Mouse (Mus musculus): ENCODE measurements around the gene Trem2.
"Not testable (repeated sequence)": the region's sequence is repeated elsewhere in the genome, so short reads cannot be mapped to it uniquely, and the experiment has no call there.

Gene Trem2

GRCm38 (mm10) chr17:48352976-48353375 is 6.8 kb downstream of the Trem2 start:
- not testable (repeated sequence) for DNase-seq

DNA sequence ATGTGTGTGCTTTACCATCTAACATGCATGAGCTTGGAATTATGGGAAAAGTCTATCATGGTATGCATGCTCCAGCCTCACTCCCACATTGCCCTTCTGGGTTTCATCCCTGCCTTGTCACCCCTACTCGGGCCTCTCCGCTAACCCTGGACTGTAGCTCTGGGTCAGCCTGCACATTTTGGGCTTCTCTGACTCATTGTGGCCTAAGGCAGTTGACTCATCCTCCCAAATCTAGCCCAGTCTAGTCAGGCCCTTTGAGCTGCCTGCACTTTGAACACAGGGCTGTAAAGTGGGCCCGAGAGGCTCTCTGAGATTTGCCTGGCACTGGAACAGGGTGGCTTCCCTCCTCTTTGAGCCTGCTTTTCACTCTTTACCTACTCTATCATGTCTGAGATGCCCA is 9.6 kb downstream of the Trem2 start:
- DNase-seq, result no peak

DNA sequence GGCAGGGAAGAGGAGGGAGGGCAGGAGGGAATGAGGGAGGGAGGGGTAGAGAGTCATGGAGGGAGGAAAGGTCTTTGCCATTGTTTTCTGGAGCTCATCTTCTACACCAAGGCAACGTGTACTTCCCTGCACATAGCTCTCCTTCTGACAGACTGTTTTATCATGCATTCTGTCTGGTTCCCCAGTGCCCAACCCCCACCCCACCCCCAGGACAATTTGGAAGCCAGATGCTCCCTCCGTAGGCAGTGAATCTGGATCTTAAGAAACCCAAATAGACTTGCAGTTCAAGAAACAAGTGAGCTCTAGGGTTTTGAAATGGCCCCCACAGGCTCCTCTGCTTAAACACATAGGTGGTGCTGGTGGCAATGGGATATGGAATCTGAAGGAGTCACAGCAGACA is 11.7 kb downstream of the Trem2 start:
- DNase-seq, result no peak

DNA sequence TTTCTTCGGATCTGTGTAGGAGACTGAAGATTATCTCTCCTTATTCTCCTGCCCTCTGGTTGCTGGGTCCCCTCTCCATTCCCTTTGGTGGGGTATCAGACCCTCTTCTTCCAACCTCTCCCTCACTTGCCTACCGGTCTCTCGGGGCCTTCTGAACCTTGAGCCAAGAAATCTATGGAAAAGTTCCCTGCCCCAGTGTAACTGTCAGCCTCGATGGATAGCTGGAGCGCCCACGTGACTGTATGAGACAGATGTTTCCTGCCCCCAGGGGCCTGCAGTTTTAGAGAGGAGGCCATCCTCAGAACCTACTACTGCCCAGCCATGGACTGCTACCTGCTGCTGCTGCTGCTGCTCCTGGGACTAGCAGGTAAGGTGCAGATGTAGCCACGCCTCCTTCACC is 13.4 kb downstream of the Trem2 start, which contains the start of gene Treml1:
Gene Treml1, plus strand, starts transcription at position 301 of the 400 bp plus-strand sequence.
- DNase-seq, result no peak

- no peak for DNase-seq
Observed at GRCm38 (mm10) chr17:48360462-48360861, 14.3 kb downstream of the Trem2 start.

DNA sequence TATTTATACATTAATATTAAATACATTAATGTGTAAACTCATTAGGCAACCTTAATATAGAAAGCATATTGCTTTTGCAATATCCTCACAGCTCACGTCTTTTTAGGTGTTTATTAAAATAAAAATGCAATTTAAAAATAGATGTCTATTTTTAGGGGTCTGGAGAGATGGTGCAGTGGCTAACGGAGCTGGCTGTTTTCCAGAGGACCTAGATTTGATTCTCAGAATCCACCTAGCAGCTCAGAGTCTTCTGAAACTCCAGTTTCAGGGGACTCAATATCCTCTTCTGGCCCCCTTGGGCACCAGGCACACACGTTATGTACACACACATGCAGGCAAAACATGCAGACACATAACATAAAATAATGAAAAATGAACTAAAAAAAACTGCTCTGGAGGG is 16.1 kb downstream of the Trem2 start:
- no peak for DNase-seq

GRCm38 (mm10) chr17:48362966-48363365 is 16.8 kb downstream of the Trem2 start:
- no peak for DNase-seq

DNA sequence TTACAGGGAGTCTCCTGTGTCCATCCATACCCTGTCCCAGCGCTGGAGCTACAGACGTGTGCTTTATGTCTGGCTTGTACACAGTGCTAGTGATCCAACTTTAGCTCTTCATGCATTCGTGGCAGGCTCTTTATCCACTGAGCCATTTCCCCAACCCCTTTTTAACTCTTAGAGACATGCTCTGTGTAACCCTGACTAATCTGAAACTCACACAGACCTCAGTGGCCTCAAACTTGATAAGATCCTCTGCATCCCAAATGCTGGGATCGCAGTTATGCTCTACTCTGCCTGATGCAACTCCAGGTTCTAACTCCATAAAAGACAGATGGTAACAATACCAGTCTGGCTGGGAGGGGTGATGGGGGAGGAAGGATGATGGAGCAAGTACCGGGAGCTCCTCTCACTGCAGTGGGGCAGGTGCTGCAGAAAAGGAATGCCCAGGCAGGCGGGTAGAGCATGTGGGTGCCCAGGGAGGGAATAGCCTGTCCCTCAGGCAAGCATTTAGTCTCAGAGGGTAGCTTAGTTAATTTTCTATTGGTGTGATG is 17.3 kb downstream of the Trem2 start:
- DNase-seq, result no peak

- no peak for DNase-seq
Observed at GRCm38 (mm10) chr17:48365511-48366155, 19.4 kb downstream of the Trem2 start.

- DNase-seq, result no peak
Observed at GRCm38 (mm10) chr17:48366806-48367205, 20.6 kb downstream of the Trem2 start.

DNA sequence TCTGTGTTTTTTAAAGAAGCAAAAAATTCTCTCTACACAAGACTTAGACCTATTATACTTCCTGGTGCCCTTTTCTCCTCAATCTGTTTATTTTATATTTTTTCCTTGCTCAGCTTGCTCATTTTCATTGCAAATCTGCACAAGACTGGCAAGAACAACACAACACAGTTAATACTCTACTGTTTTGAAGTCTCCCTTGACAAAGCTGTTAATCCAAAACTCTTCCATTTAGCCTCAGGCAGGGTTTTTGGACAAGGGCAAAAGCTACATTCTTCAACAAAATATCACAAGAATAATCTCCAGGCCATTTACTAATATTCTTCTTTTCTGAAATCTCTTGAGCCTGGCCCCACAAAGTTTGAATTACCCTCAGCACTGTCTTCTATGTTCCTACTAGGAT is 25.4 kb downstream of the Trem2 start:
- DNase-seq, result no peak

- no peak for DNase-seq
Observed at GRCm38 (mm10) chr17:48372987-48373386, 26.8 kb downstream of the Trem2 start.

DNA sequence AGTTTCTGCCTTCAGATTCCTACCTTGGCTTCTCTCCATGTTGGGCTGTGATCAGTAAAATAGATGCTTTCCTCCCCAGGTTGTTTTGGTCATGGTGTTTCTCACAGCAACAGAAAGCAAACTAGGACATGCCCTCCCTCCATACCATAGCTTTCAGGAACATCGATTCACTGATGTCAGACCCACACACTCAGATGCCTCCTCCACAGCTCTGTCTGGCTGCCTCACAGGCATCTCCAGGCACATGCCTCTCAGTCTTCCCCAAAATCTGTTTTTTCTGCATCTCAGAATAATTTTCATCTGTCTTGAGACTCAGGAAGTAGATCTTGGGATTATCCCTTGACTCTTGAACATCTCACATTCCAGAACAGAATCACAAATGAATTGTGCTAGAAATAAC is 29.9 kb downstream of the Trem2 start:
- no peak for DNase-seq

GRCm38 (mm10) chr17:48379050-48379449 is 32.8 kb downstream of the Trem2 start:
- DNase-seq, result no peak

DNA sequence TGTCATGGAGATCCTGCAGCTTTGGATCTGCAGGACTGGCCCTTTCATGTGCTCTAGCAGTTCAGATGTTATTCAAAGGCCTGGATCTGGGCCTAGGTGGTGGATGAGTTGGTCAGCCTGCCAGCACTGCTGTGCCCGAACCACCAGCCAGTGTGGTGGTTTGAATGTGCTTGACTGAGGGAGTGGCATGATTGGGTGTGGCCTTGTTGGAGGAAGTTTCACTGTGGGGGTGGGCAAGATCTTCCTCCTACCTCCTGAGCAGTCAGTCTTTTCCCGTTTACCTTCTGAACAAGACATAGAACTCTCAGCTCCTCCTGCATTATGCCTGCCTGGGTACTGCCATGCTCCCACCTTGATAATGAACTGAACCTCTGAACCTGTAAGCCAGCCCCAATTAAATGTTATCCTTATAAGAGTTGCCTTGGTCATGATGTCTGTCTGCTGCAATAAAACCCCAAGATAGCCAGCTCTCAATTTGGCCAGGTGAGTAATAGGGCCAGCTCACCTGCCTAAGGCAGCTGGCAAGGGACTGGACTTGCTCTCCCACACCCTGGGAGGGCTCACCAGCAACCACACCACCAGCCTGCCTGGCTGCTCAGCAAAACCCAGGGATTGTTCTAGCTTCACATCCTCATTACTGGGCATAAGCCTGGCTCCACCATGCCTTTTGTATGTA is 39.7 kb downstream of the Trem2 start:
- DNase-seq, result no peak

DNA sequence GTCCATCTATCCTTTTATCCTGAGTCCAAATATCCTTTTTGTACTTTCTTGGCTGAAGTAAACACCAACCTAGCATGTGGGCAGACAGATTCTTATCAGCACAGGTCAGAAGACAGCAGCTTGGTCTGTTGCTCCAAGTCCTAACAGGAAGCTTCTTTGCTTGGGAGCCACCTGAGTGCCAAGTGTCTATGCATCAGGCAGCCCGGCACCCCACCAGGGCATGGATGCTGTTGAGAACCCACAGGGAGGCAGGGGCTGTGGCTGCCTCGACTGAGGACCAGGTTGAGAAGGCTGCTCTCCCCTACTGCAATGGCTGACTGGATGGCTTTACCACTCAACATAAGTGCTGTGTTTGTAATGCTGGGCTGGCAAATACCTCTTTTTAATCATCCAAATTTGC is 42.5 kb downstream of the Trem2 start:
- no peak for DNase-seq

DNA sequence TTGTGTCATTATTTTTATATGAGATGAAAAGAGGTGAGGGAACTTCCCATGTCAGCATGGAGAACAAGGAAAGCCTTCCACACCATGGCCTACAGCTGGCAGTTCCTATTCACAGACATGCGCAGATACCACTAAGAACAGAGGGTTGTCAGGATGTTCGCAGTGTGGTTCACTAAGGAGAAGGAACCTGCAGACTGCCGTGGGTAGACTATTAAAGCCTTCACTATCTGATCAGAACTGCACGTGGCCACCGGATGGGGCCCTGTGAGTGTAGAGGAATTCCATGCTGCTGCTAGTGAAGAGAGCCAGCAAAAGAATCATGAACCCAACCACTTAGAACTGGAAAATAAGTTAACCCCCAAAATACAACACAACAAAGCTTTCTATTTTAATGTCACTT is 43.2 kb downstream of the Trem2 start:
- DNase-seq, result no peak

DNA sequence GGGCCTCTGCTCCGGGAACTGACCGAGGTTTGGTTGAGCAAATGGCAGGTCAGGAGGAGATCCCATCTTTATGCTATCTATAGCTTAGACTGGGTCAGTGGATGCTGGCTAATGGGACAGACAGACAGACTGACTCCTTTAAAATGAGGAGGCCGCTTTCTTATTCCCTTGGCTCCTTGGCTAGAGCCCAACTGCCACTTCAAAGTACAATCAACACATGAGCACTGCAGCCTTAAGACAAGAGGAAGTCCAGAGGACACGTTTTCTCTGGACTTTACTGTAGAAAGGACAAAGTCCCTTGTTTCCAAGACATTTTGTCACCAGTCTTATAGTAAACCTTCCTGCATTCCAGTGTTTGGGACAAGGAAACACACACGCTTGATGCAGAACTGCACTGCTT is 45.2 kb downstream of the Trem2 start:
- no peak for DNase-seq

DNA sequence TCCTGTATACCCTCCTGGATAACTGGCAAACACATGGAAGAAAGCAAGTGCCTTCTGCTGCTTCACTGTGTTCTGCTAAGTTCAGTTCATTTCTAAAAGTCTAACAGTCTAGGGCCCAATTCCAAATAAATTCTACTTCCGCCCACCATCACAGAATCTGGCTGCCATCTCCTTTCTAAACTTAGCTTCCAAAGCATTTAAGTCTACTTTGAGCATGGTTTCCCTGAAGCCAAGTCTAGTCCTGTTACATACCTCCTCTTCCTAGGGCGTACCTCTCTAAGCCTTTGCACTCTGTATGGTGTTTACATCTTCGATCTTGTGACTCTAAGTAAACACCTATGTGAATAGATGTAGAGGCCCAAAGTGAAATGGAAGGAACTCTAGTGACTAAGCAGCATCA is 46.4 kb downstream of the Trem2 start:
- DNase-seq, result no peak

DNA sequence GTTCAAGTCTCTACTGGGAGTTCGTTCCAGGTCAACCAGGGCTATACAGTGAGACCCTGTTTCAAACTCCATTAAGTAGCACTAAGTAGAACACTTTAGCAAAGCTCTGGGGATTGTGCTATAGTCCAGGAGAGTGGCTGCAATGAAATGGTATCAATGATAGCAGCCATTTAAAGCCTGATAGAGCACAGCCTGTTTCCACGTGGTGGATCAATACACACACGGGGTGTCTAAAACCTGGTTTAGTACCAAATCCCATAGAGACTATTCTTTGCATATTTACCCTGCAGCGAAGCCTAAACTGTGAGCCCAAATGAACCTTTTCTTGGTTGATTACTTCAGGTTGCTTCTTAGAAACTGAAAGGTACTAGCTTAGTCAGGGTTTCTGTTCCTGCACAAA is 55.5 kb downstream of the Trem2 start:
- no peak for DNase-seq

DNA sequence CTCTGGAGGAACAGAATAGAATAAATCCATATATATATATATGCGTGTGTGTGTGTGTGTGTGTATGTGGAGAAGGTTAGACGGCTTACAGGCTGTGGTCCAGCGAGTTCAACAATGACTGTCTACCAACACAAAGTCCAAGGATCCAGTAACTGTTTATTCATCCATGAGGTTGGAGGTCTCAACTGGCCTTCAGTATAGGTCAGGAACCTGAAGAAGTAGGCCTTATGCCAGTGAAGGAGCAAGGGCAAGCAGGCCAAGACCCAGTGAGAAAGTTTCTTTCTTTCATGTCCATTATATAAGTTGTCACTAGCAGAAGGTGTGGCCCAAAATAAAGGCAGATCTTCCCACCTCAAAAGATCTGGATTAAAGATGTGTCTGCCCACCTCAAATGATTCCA is 56.5 kb downstream of the Trem2 start:
- DNase-seq, result no peak
